Comparison of ENCODE assay signal across 11 mouse cellular contexts in the genomic region with DNA sequence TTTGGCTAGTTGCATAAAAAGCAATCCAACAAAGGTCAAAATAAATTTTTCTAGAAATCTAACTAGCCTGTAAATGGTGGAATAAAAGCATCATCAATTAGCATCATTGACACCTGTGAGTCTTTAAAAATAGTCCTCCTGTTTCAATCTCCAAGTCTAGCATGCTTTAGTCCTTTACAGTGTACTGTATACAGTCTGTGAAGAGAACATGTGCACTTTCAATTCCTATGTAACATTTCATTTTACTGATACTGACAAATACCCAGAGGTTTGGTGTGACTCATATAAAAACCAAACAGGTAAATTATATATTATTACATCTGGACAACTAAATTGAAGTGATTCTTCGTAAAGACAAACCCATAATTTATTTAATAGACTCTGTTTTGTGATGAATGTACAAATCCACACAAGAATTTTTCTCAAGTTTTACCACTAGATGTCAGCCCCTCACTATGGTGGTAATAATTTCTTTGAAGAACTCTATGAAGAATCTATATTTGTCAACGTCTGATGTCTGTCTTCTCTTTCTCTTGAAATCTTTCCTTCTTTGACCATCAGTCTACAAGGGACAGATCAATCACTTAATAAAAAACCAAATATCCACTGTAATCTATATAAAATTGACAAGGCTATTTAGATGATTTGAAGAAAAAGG. TPM values are rescaled to one million over a fixed set of nuclear protein-coding genes. Genes with fewer than 3 reads are reported as not detected.
DNase-seq lines count a peak whose midpoint lies in the region; ATAC-seq and TF ChIP-seq lines count a peak whose summit lies in the region.
"Had no signal": no experiment of that assay in that cellular context is flagged by ENCODE, and none has a peak within 500 bp of the region (broad histone marks: within the 10 kb centered on the region; RNA-seq: fewer than 3 reads in every experiment).

No protein-coding gene starts in this region.

- WGBS in midbrain, embryonic 13.5 days, result 43% methylated on average over 2 of the region's 2 CpGs
- 68% methylated on average over 2 of the region's 2 CpGs for WGBS in midbrain, embryonic 11.5 days
- WGBS in forebrain, embryonic 16.5 days, result 35% methylated on average over 2 of the region's 2 CpGs
- WGBS in intestine, embryonic 15.5 days, result 40% methylated on average over 2 of the region's 2 CpGs

- H3K4me2 ChIP-seq in midbrain, embryonic 13.5 days (replicated peaks), result no peak overlapping the region
- no peak overlapping the region for H3K4me2 ChIP-seq in midbrain, embryonic 11.5 days
- no peak overlapping the region for H3K4me2 ChIP-seq in forebrain, embryonic 16.5 days (ENCODE audit: low read length)
- H3K4me2 ChIP-seq in intestine, embryonic 15.5 days (replicated peaks), result no peak overlapping the region
- H3K4me2 ChIP-seq: heart, embryonic 13.5 days had no signal

- ATAC-seq in midbrain, embryonic 13.5 days, result 0 out of 2 replicates have a peak, but pooled peaks have one; percentile 62
- ATAC-seq in midbrain, embryonic 11.5 days (ENCODE audit: low FRiP score), result no peak
- ATAC-seq in forebrain, embryonic 16.5 days, result peak; percentile 50; the same call in 1 of the 2 replicates
- no peak for ATAC-seq in intestine, embryonic 15.5 days

- H3K36me3 ChIP-seq in midbrain, embryonic 13.5 days, result no peaks in the 10 kb centered on the region
- no peaks in the 10 kb centered on the region for H3K36me3 ChIP-seq in midbrain, embryonic 11.5 days (ENCODE audit: control insufficient read depth, insufficient read depth, low read length)
- no peaks in the 10 kb centered on the region for H3K36me3 ChIP-seq in forebrain, embryonic 16.5 days (ENCODE audit: control insufficient read depth, insufficient read depth)
- H3K36me3 ChIP-seq in intestine, embryonic 15.5 days, result no peaks in the 10 kb centered on the region
- H3K36me3 ChIP-seq: G1E; heart, embryonic 13.5 days had no signal

- TF ChIP-seq CTCF in gastrocnemius, adult 2 months (IDR thresholded peaks at IDR 0.05), result peak; percentile 80

- H3K9ac ChIP-seq in midbrain, embryonic 13.5 days (replicated peaks), result no peak overlapping the region
- no peak overlapping the region for H3K9ac ChIP-seq in midbrain, embryonic 11.5 days (ENCODE audit: low read length)
- H3K9ac ChIP-seq in forebrain, embryonic 16.5 days (replicated peaks; ENCODE audit: low read depth, low read length), result no peak overlapping the region
- no peak overlapping the region for H3K9ac ChIP-seq in intestine, embryonic 15.5 days

- no peaks in the 10 kb centered on the region for H3K4me1 ChIP-seq in midbrain, embryonic 13.5 days (replicated peaks)
- no peaks in the 10 kb centered on the region for H3K4me1 ChIP-seq in midbrain, embryonic 11.5 days (ENCODE audit: control insufficient read depth, insufficient read depth, low read length)
- no peaks in the 10 kb centered on the region for H3K4me1 ChIP-seq in forebrain, embryonic 16.5 days (replicated peaks; ENCODE audit: control insufficient read depth, insufficient read depth, low read length)
- H3K4me1 ChIP-seq in intestine, embryonic 15.5 days (replicated peaks), result no peaks in the 10 kb centered on the region
- H3K4me1 ChIP-seq: heart, embryonic 13.5 days had no signal

- H3K27me3 ChIP-seq in midbrain, embryonic 13.5 days, result no peaks in the 10 kb centered on the region
- no peaks in the 10 kb centered on the region for H3K27me3 ChIP-seq in midbrain, embryonic 11.5 days (ENCODE audit: control insufficient read depth, insufficient read depth, low read length)
- H3K27me3 ChIP-seq in forebrain, embryonic 16.5 days (replicated peaks; ENCODE audit: control insufficient read depth, insufficient read depth, low read length), result no peaks in the 10 kb centered on the region
- H3K27me3 ChIP-seq in intestine, embryonic 15.5 days (replicated peaks), result no peaks in the 10 kb centered on the region
- H3K27me3 ChIP-seq: heart, embryonic 13.5 days had no signal

- DNase-seq in gastrocnemius, adult 2 months, result no peak
- no peak for DNase-seq in gastrocnemius, postnatal 36 days
- DNase-seq in midbrain, embryonic 11.5 days (ENCODE audit: low spot score, missing footprints), result no peak
- DNase-seq in B cell, adult 2 months, result no peak
- DNase-seq in thymus, postnatal 14 days, result no peak
- DNase-seq: left cerebral cortex, postnatal 4 days had no signal

- no peak overlapping the region for H3K4me3 ChIP-seq in gastrocnemius, adult 2 months
- no peak overlapping the region for H3K4me3 ChIP-seq in midbrain, embryonic 13.5 days (replicated peaks)
- H3K4me3 ChIP-seq in midbrain, embryonic 11.5 days (ENCODE audit: low read depth, low read length), result no peak overlapping the region
- H3K4me3 ChIP-seq in forebrain, embryonic 16.5 days (replicated peaks; ENCODE audit: low read length), result no peak overlapping the region
- H3K4me3 ChIP-seq in intestine, embryonic 15.5 days (replicated peaks), result no peak overlapping the region
- H3K4me3 ChIP-seq: heart, embryonic 13.5 days had no signal

- H3K27ac ChIP-seq in gastrocnemius, adult 2 months, result no peak overlapping the region
- no peak overlapping the region for H3K27ac ChIP-seq in midbrain, embryonic 13.5 days
- no peak overlapping the region for H3K27ac ChIP-seq in midbrain, embryonic 11.5 days (ENCODE audit: low read depth, low read length)
- no peak overlapping the region for H3K27ac ChIP-seq in forebrain, embryonic 16.5 days (ENCODE audit: low read length)
- H3K27ac ChIP-seq in intestine, embryonic 15.5 days, result no peak overlapping the region
- H3K27ac ChIP-seq: heart, embryonic 13.5 days had no signal

- no peaks in the 10 kb centered on the region for H3K9me3 ChIP-seq in midbrain, embryonic 13.5 days
- H3K9me3 ChIP-seq in midbrain, embryonic 11.5 days (ENCODE audit: control insufficient read depth, low read length), result no peaks in the 10 kb centered on the region
- H3K9me3 ChIP-seq in forebrain, embryonic 16.5 days (ENCODE audit: control insufficient read depth, low read length), result no peaks in the 10 kb centered on the region
- no peaks in the 10 kb centered on the region for H3K9me3 ChIP-seq in intestine, embryonic 15.5 days
- H3K9me3 ChIP-seq: G1E; heart, embryonic 13.5 days had no signal

- intact Hi-C loops in gastrocnemius, adult 2 months (cut with DNase I), result loop anchor here (2.0 kb wide), 2 partner anchors 369 to 541 kb away; no protein-coding TSS in a partner anchor
- intact Hi-C loops in gastrocnemius, postnatal 36 days (cut with DNase I), result loop anchor here (5.0 kb wide), 1 partner anchor 543 kb away; no protein-coding TSS in a partner anchor

RNA-seq across cellular contexts. Expression of gene Ppip5k2, which starts 39.2 kb away (rescaled TPM):
- 1 to 10 TPM; 1.6 to 2.8 TPM for total RNA-seq in gastrocnemius, adult 2 months (2021)
- 1 to 10 TPM; 1.7 to 2.0 TPM for total RNA-seq in gastrocnemius, postnatal 36 days (2021)
- polyA plus RNA-seq in midbrain, embryonic 13.5 days (2015; fragmentation: Nextera tagmentation; extraction: Ambion mirVana), result 63.7 and 65.8 TPM in 2 replicates
- polyA plus RNA-seq in midbrain, embryonic 11.5 days (2014; fragmentation: Nextera tagmentation; extraction: Ambion mirVana), result 43.6 and 50.5 TPM in 2 replicates
- polyA plus RNA-seq in forebrain, embryonic 16.5 days (2015; fragmentation: Nextera tagmentation; extraction: Ambion mirVana), result 51.6 and 57.4 TPM in 2 replicates
- 34.6 and 37.9 TPM in 2 replicates for polyA plus RNA-seq in intestine, embryonic 15.5 days (2015; fragmentation: Nextera tagmentation; extraction: Ambion mirVana)

RNA-seq across cellular contexts. Expression of gene Gin1, which starts 39.4 kb away (rescaled TPM):
- 1 to 10 TPM; 3.8 to 4.9 TPM for total RNA-seq in gastrocnemius, adult 2 months (2021)
- total RNA-seq in gastrocnemius, postnatal 36 days (2021), result 1 to 10 TPM; 2.9 to 3.1 TPM
- 19.0 and 20.1 TPM in 2 replicates for polyA plus RNA-seq in midbrain, embryonic 13.5 days (2015; fragmentation: Nextera tagmentation; extraction: Ambion mirVana)
- 14.2 and 16.2 TPM in 2 replicates for polyA plus RNA-seq in midbrain, embryonic 11.5 days (2014; fragmentation: Nextera tagmentation; extraction: Ambion mirVana)
- 14.9 and 15.7 TPM in 2 replicates for polyA plus RNA-seq in forebrain, embryonic 16.5 days (2015; fragmentation: Nextera tagmentation; extraction: Ambion mirVana)
- polyA plus RNA-seq in intestine, embryonic 15.5 days (2015; fragmentation: Nextera tagmentation; extraction: Ambion mirVana), result 14.6 and 15.8 TPM in 2 replicates

Comparison
In these comparisons a context has a peak if more than half of its experiments do, and no peak if none do; other contexts are left out.
1. ATAC-seq: peak in midbrain, embryonic 13.5 days (single experiment) and forebrain, embryonic 16.5 days (single experiment); none in midbrain, embryonic 11.5 days (single experiment) and intestine, embryonic 15.5 days (single experiment).